Mouse (Mus musculus): ENCODE data around the gene Olfr625-ps1. TPM values are rescaled to one million over a fixed set of nuclear protein-coding genes. Genes with fewer than 3 reads are reported as not detected.
"Not testable (repeated sequence)": the region's sequence is repeated elsewhere in the genome, so short reads cannot be mapped to it uniquely, and the experiment has no call there.

Gene Olfr625-ps1
- polyA plus RNA-seq (2012; rRNA removed), result not detected in 2 replicates

- Histone ChIP-seq H3K27ac (ENCODE audit: insufficient read depth, low read length) (no peak within 1 kb of the TSS), H3K4me3 (ENCODE audit: insufficient read depth, low read length) (no peak within 1 kb of the TSS), H3K4me1 (ENCODE audit: control insufficient read depth, insufficient read depth, low read length) (no peaks in the 10 kb centered on the region)
- TF ChIP-seq POLR2A (IDR thresholded peaks at IDR 0.05; ENCODE audit: extremely low read depth, insufficient read depth, low read length) (no peak), CTCF (IDR thresholded peaks at IDR 0.05; ENCODE audit: extremely low read depth, insufficient read depth, low read length) (no peak)
Measured at GRCm38 (mm10) chr7:103682420-103682819, at the start of gene Olfr625-ps1. Gene Olfr625-ps1, plus strand, starts transcription at chr7:103682720.

GRCm38 (mm10) chr7:103636795-103637194 is 45.7 kb upstream of the Olfr625-ps1 start:
- Histone ChIP-seq H3K4me1 (ENCODE audit: control insufficient read depth, insufficient read depth, low read length) (no peaks in the 10 kb centered on the region), H3K4me3 (ENCODE audit: insufficient read depth, low read length) (no peak overlapping the region), H3K27ac (ENCODE audit: insufficient read depth, low read length) (no peak overlapping the region)
- TF ChIP-seq POLR2A (IDR thresholded peaks at IDR 0.05; ENCODE audit: extremely low read depth, insufficient read depth, low read length), result no peak
- no peak for TF ChIP-seq CTCF (IDR thresholded peaks at IDR 0.05; ENCODE audit: extremely low read depth, insufficient read depth, low read length)

- Histone ChIP-seq H3K27ac (ENCODE audit: insufficient read depth, low read length) (no peak within 1 kb of the TSS), H3K4me3 (ENCODE audit: insufficient read depth, low read length) (no peak within 1 kb of the TSS), H3K4me1 (ENCODE audit: control insufficient read depth, insufficient read depth, low read length) (no peaks in the 10 kb centered on the region)
- TF ChIP-seq POLR2A (IDR thresholded peaks at IDR 0.05; ENCODE audit: extremely low read depth, insufficient read depth, low read length), result no peak
- no peak for TF ChIP-seq CTCF (IDR thresholded peaks at IDR 0.05; ENCODE audit: extremely low read depth, insufficient read depth, low read length)
Measured at GRCm38 (mm10) chr7:103642602-103643001, 39.9 kb upstream of the Olfr625-ps1 start, which contains the start of gene Olfr622. Gene Olfr622, minus strand, starts transcription at chr7:103642702.

- no peak for TF ChIP-seq POLR2A (IDR thresholded peaks at IDR 0.05; ENCODE audit: extremely low read depth, insufficient read depth, low read length)
- H3K27ac ChIP-seq (ENCODE audit: insufficient read depth, low read length), result no peak overlapping the region
- no peaks in the 10 kb centered on the region for H3K4me1 ChIP-seq (ENCODE audit: control insufficient read depth, insufficient read depth, low read length)
- no peak overlapping the region for H3K4me3 ChIP-seq (ENCODE audit: insufficient read depth, low read length)
Measured at GRCm38 (mm10) chr7:103644070-103644469, 38.5 kb upstream of the Olfr625-ps1 start.

GRCm38 (mm10) chr7:103663598-103663997 is 18.9 kb upstream of the Olfr625-ps1 start, which contains the start of gene Olfr623:
Gene Olfr623, minus strand, starts transcription at chr7:103663698.
- no peaks in the 10 kb centered on the region for H3K4me1 ChIP-seq (ENCODE audit: control insufficient read depth, insufficient read depth, low read length)
- no peak for TF ChIP-seq CTCF (IDR thresholded peaks at IDR 0.05; ENCODE audit: extremely low read depth, insufficient read depth, low read length)
- TF ChIP-seq POLR2A (IDR thresholded peaks at IDR 0.05; ENCODE audit: extremely low read depth, insufficient read depth, low read length), result no peak
- H3K4me3 ChIP-seq (ENCODE audit: insufficient read depth, low read length), result no peak within 1 kb of the TSS
- H3K27ac ChIP-seq (ENCODE audit: insufficient read depth, low read length), result no peak within 1 kb of the TSS

- H3K4me1 ChIP-seq (ENCODE audit: control insufficient read depth, insufficient read depth, low read length), result no peaks in the 10 kb centered on the region
- no peak within 1 kb of the TSS for H3K27ac ChIP-seq (ENCODE audit: insufficient read depth, low read length)
- no peak within 1 kb of the TSS for H3K4me3 ChIP-seq (ENCODE audit: insufficient read depth, low read length)
- TF ChIP-seq CTCF (IDR thresholded peaks at IDR 0.05; ENCODE audit: extremely low read depth, insufficient read depth, low read length), result no peak
- no peak for TF ChIP-seq POLR2A (IDR thresholded peaks at IDR 0.05; ENCODE audit: extremely low read depth, insufficient read depth, low read length)
Measured at GRCm38 (mm10) chr7:103671091-103671490, 11.4 kb upstream of the Olfr625-ps1 start, which contains the start of gene Olfr624. Gene Olfr624, minus strand, starts transcription at chr7:103671191.

GRCm38 (mm10) chr7:103699469-103699868 is 16.9 kb downstream of the Olfr625-ps1 start:
- no peak overlapping the region for H3K4me3 ChIP-seq (ENCODE audit: insufficient read depth, low read length)
- no peaks in the 10 kb centered on the region for H3K4me1 ChIP-seq (ENCODE audit: control insufficient read depth, insufficient read depth, low read length)
- TF ChIP-seq POLR2A (IDR thresholded peaks at IDR 0.05; ENCODE audit: extremely low read depth, insufficient read depth, low read length) (no peak), CTCF (IDR thresholded peaks at IDR 0.05; ENCODE audit: extremely low read depth, insufficient read depth, low read length) (no peak)
- no peak overlapping the region for H3K27ac ChIP-seq (ENCODE audit: insufficient read depth, low read length)

GRCm38 (mm10) chr7:103712024-103712423 is 29.5 kb downstream of the Olfr625-ps1 start:
- Histone ChIP-seq H3K27ac (ENCODE audit: insufficient read depth, low read length) (no peak overlapping the region), H3K4me3 (ENCODE audit: insufficient read depth, low read length) (no peak overlapping the region), H3K4me1 (ENCODE audit: control insufficient read depth, insufficient read depth, low read length) (no peaks in the 10 kb centered on the region)
- no peak for TF ChIP-seq CTCF (IDR thresholded peaks at IDR 0.05; ENCODE audit: extremely low read depth, insufficient read depth, low read length)
- no peak for TF ChIP-seq POLR2A (IDR thresholded peaks at IDR 0.05; ENCODE audit: extremely low read depth, insufficient read depth, low read length)

GRCm38 (mm10) chr7:103714371-103714770 is 31.9 kb downstream of the Olfr625-ps1 start, which contains the start of gene Olfr243:
Gene Olfr243, plus strand, starts transcription at chr7:103714671.
- Histone ChIP-seq H3K27ac (ENCODE audit: insufficient read depth, low read length) (no peak within 1 kb of the TSS), H3K4me1 (ENCODE audit: control insufficient read depth, insufficient read depth, low read length) (no peaks in the 10 kb centered on the region), H3K4me3 (ENCODE audit: insufficient read depth, low read length) (no peak within 1 kb of the TSS)
- no peak for TF ChIP-seq POLR2A (IDR thresholded peaks at IDR 0.05; ENCODE audit: extremely low read depth, insufficient read depth, low read length)

GRCm38 (mm10) chr7:103716398-103716797 is 33.9 kb downstream of the Olfr625-ps1 start:
- H3K27ac ChIP-seq (ENCODE audit: insufficient read depth, low read length); H3K4me1 ChIP-seq (ENCODE audit: control insufficient read depth, insufficient read depth, low read length); H3K4me3 ChIP-seq (ENCODE audit: insufficient read depth, low read length): not testable (repeated sequence)

GRCm38 (mm10) chr7:103730074-103730473 is 47.6 kb downstream of the Olfr625-ps1 start, which contains the start of gene Olfr628:
Gene Olfr628, plus strand, starts transcription at chr7:103730374.
- TF ChIP-seq CTCF (IDR thresholded peaks at IDR 0.05; ENCODE audit: extremely low read depth, insufficient read depth, low read length) (no peak), POLR2A (IDR thresholded peaks at IDR 0.05; ENCODE audit: extremely low read depth, insufficient read depth, low read length) (no peak)

More at GRCm38 (mm10) chr7:103730074-103730473, 47.6 kb downstream of the Olfr625-ps1 start, which contains the start of gene Olfr628:
- Histone ChIP-seq H3K27ac (ENCODE audit: insufficient read depth, low read length) (no peak within 1 kb of the TSS), H3K4me3 (ENCODE audit: insufficient read depth, low read length) (no peak within 1 kb of the TSS), H3K4me1 (ENCODE audit: control insufficient read depth, insufficient read depth, low read length) (no peaks in the 10 kb centered on the region)

All from cortical plate, adult 2 months (tissue).